Mouse (Mus musculus) liver, adult 2 months (tissue): ENCODE data around the gene Mphosph6.

Source experiments
- CTCF ChIP-seq: fragments of 200-500 bp; IDR thresholded peaks from 2 replicates; pipeline ENCODE4 v1.5.1; 2011; ENCODE audit warnings: low read depth, low read length, control low read depth
- POLR2A ChIP-seq: fragments of 200-500 bp; IDR thresholded peaks from 2 replicates; pipeline ENCODE4 v1.6.1; 2011; ENCODE audit warnings: low read length, control low read depth; ENCODE audit not compliant: insufficient read depth; ENCODE audit errors: extremely low read depth

- TF ChIP-seq CTCF (no peak), POLR2A (no peak)
Measured at GRCm38 (mm10) chr8:117798066-117798465, 3.7 kb downstream of the Mphosph6 start.
